Mouse (Mus musculus) megakaryocyte, embryonic 14.5 days (primary cell): ENCODE data around the gene Rad54l.

Experiments
- FLI1 ChIP-seq: IDR thresholded peaks from 2 replicates; pipeline ENCODE4 v1.6.1; 2012; ENCODE audit warnings: low read length, inconsistent platforms, mixed read lengths
- GATA1 ChIP-seq: IDR thresholded peaks from 3 replicates; pipeline ENCODE4 v1.6.1; 2012; ENCODE audit warnings: mixed read lengths, low read length, inconsistent platforms, borderline replicate concordance

DNA sequence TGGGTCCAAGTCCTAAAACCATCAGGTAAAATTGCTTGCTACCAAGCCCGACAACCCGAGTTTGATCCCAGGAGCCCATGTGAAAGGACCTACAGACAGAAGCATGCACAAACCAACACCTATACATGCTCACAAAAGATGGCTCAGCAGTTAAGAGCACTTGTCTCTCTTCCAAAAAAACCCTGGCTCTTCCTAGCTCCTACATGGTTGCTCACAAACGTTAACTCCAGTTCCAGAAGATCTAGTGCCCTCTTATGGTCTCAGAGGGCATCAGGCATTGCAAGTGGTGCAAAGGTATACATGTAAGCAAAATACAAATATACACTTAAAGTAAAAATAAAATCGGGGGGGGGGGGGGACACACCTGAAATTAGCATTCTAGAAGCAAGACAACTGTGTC lies 50.3 kb downstream of the Rad54l start:
- TF ChIP-seq GATA1 (no peak), FLI1 (no peak)
